Mouse (Mus musculus) cortical plate, adult 2 months (tissue): ENCODE data around the gene Hoxa13.

Source experiments
- CTCF ChIP-seq: fragments of 200-500 bp; IDR thresholded peaks from 2 replicates; pipeline ENCODE4 v1.5.1; 2011; ENCODE audit warnings: mild to moderate bottlenecking, control low read depth, low read length; ENCODE audit not compliant: insufficient read depth; ENCODE audit errors: extremely low read depth
- POLR2A ChIP-seq: fragments of 200-500 bp; IDR thresholded peaks from 2 replicates; pipeline ENCODE4 v1.6.1; 2011; ENCODE audit warnings: mild to moderate bottlenecking, low read length, control low read depth; ENCODE audit not compliant: insufficient read depth; ENCODE audit errors: extremely low read depth

DNA sequence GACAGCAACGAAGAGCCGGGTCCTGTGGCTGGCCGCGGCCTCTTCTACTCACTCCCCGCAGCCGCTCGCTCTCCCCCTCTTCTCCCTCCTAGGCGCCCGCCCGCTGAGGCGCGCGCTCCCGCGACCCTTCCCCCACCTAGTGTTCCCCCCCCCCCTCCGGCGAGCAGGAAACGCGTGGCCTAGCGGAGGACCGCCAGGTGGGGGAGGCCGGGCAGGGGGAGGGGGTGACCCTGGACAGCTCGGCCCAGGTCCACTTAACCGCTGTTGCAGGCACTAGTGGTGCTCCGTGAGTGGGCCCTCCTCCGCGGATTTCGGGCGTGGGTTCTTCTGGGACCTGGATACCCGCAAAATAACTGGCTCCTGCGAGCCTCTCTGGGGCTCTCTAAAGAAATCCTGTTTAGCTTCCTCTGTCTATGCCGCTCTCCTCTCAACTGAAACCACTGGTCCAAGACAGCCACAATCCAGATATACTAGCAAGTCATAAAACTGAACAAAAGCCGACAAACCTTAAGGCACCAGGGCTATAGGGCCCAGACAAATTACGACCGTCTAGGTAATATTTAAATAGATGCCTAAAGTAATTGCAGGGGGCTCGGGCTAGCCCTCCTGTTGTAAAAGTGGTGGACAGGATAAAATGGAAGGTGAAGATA, 30.0 kb downstream of the Hoxa13 start, which contains the start of gene Hoxa9:
- TF ChIP-seq CTCF = no peak
- TF ChIP-seq POLR2A = no peak
